Mouse (Mus musculus): ENCODE measurements around the gene Nrm. TPM values are rescaled to one million over a fixed set of nuclear protein-coding genes. Genes with fewer than 3 reads are reported as not detected.

Gene Nrm
- total and polyA plus RNA-seq, 2 experiments from 2014 or later, result 11.8 to 12.1 TPM

DNA sequence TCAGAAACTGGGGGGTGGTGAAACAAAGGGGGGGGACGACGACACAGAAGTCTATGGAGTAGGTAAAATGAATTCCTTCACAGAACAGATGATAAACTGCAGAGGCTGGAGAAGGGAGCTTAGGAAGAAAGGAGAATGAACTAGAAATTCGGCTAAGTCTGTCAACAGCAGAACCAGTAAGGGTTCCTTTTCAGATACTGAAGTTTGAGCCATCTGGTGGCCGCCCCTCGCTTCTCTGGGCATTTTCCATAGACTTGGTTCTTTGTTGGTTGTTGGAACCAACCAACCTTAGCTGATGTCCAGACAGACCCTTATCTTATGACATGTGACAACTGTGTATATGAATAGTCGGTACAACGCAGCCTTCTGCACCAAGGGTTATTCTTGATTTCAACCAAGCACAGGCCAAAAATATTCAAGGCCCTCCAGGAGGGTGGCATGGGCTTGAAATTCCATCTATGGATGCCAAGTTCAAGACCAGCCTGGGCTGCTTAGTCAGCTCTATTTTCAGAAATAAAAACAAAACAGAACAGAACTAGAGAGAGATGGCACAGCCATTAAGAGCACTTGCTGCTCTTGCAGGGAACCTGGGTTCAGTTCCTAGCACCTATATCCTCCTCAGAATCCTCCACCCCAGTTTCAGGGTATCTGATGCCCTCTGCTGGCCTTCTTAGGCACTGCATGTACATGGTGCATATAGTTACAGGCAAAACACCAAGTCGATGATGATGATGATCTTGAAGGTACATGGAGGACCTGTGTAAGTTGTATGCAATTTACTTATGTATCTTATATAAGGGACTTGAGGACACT is 10.0 kb downstream of the Nrm start:
- 90% methylated on average over 8 of the region's 8 CpGs for WGBS
- Histone ChIP-seq H3K4me2 (ENCODE audit: low read depth, low read length, poor library complexity, severe bottlenecking) (peak overlapping the region; percentile 91), H3K27ac (ENCODE audit: low read depth, low read length) (peak overlapping the region; percentile 57; the same call in 1 of the 2 replicates), H3K9me3 (ENCODE audit: low read length) (no peaks in the 10 kb centered on the region), H3K4me1 (ENCODE audit: insufficient read depth, low read length) (peaks cover 22% of the 10 kb centered on the region), H3K27me3 (ENCODE audit: insufficient read depth, low read length) (no peaks in the 10 kb centered on the region), H3K36me3 (ENCODE audit: insufficient read depth, low read length) (peaks cover 4% of the 10 kb centered on the region; the same call in 1 of the 2 replicates), H3K9ac (replicated peaks; ENCODE audit: low read length, poor library complexity, severe bottlenecking) (peak overlapping the region; percentile 69), H3K4me3 (ENCODE audit: low read depth, low read length) (peak overlapping the region; percentile 76; the same call in 1 of the 2 replicates)
- TF ChIP-seq CTCF (IDR thresholded peaks at IDR 0.05), result peak; percentile 72
- no peak for ATAC-seq (ENCODE audit: low FRiP score)
- no peak for DNase-seq (ENCODE audit: low spot score)

- 31% methylated on average over 21 of the region's 21 CpGs for WGBS
- H3K9me3 ChIP-seq (ENCODE audit: low read length), result no peaks in the 10 kb centered on the region
- no peaks in the 10 kb centered on the region for H3K27me3 ChIP-seq (ENCODE audit: insufficient read depth, low read length)
- H3K4me1 ChIP-seq (ENCODE audit: insufficient read depth, low read length), result peaks cover 17% of the 10 kb centered on the region; the same call in 1 of the 2 replicates
- DNase-seq (ENCODE audit: low spot score), result peak; percentile 83
- TF ChIP-seq CTCF (IDR thresholded peaks at IDR 0.05), result peak; percentile 90
- peaks cover 4% of the 10 kb centered on the region; the same call in 1 of the 2 replicates for H3K36me3 ChIP-seq (ENCODE audit: insufficient read depth, low read length)
- no peak overlapping the region for H3K27ac ChIP-seq (ENCODE audit: low read depth, low read length)
- H3K9ac ChIP-seq (replicated peaks; ENCODE audit: low read length, poor library complexity, severe bottlenecking), result no peak overlapping the region
- no peak for ATAC-seq (ENCODE audit: low FRiP score)
- no peak overlapping the region for H3K4me3 ChIP-seq (ENCODE audit: low read depth, low read length)
- no peak overlapping the region for H3K4me2 ChIP-seq (ENCODE audit: low read depth, low read length, poor library complexity, severe bottlenecking)
Observed at GRCm38 (mm10) chr17:35873774-35874519, 12.8 kb downstream of the Nrm start.

DNA sequence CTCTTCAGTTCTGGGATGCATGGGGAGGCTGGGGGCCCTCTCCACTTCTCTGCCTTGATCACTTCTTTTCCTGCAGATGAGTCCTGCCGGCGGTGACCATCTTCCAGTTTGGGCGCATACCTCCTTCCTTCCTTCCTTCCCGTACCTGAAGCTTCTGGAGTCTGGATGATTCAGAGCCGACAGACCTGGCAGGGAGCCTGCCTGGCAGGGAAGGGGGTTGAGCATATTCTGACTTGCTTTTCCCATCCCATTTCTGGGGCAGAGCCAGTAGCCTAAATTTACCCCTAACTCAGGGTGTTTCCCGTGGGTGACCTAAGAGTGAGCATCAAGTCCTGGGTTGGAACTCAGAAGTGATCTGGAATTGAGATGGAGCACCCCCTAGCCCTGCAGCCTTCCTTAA is 13.6 kb downstream of the Nrm start:
- ATAC-seq (ENCODE audit: low FRiP score), result no peak
- H3K4me2 ChIP-seq (ENCODE audit: low read depth, low read length, poor library complexity, severe bottlenecking), result no peak overlapping the region
- 89% methylated on average over 6 of the region's 6 CpGs for WGBS

GRCm38 (mm10) chr17:35879245-35880057 is 18.3 kb downstream of the Nrm start, which contains the start of gene Dhx16:
TSS of gene Dhx16 (plus strand) at chr17:35879819.
- Histone ChIP-seq H3K27ac (ENCODE audit: low read depth, low read length) (peak within 1 kb of the TSS; percentile 74), H3K9me3 (ENCODE audit: low read length) (no peaks in the 10 kb centered on the region), H3K9ac (replicated peaks; ENCODE audit: low read length, poor library complexity, severe bottlenecking) (peak within 1 kb of the TSS; percentile 89), H3K4me3 (ENCODE audit: low read depth, low read length) (peak within 1 kb of the TSS; percentile 93), H3K36me3 (ENCODE audit: insufficient read depth, low read length) (peaks cover 36% of the 10 kb centered on the region), H3K4me1 (ENCODE audit: insufficient read depth, low read length) (peaks cover 3% of the 10 kb centered on the region; the same call in 1 of the 2 replicates), H3K4me2 (ENCODE audit: low read depth, low read length, poor library complexity, severe bottlenecking) (peak within 1 kb of the TSS; percentile 64), H3K27me3 (ENCODE audit: insufficient read depth, low read length) (no peaks in the 10 kb centered on the region)
- DNase-seq (ENCODE audit: low spot score) (peak; percentile 97), ATAC-seq (ENCODE audit: low FRiP score) (peak; percentile 90)
- 6% methylated on average over 66 of the region's 66 CpGs for WGBS
- peak; percentile 91 for TF ChIP-seq CTCF (IDR thresholded peaks at IDR 0.05)

More for the DNA sequence above, 13.6 kb downstream of the Nrm start:
- H3K27ac ChIP-seq (ENCODE audit: low read depth, low read length), result no peak overlapping the region
- no peak for DNase-seq (ENCODE audit: low spot score)
- no peaks in the 10 kb centered on the region for H3K9me3 ChIP-seq (ENCODE audit: low read length)
- no peaks in the 10 kb centered on the region for H3K27me3 ChIP-seq (ENCODE audit: insufficient read depth, low read length)
- no peak overlapping the region for H3K4me3 ChIP-seq (ENCODE audit: low read depth, low read length)
- H3K4me1 ChIP-seq (ENCODE audit: insufficient read depth, low read length), result peaks cover 13% of the 10 kb centered on the region; the same call in 1 of the 2 replicates
- peaks cover 4% of the 10 kb centered on the region; the same call in 1 of the 2 replicates for H3K36me3 ChIP-seq (ENCODE audit: insufficient read depth, low read length)
- no peak overlapping the region for H3K9ac ChIP-seq (replicated peaks; ENCODE audit: low read length, poor library complexity, severe bottlenecking)
- no peak for TF ChIP-seq CTCF (IDR thresholded peaks at IDR 0.05)

DNA sequence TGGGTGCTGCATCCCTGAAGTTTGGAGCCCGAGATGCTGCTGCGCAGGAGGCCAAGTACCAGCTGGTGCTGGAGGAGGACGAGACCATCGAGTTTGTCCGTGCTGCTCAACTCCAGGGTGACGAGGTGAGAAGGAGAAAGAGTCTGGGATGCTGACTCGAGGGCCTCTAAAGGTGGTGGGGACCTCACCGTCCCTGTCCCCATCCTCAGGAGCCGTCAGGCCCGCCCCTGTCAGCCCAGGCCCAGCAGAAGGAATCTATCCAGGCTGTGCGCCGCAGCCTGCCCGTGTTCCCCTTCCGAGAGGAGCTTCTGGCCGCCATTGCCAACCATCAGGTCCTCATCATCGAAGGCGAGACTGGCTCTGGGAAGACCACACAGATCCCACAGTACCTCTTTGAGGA is 21.8 kb downstream of the Nrm start:
- DNase-seq (ENCODE audit: low spot score), result no peak
- Histone ChIP-seq H3K4me3 (ENCODE audit: low read depth, low read length) (no peak overlapping the region), H3K36me3 (ENCODE audit: insufficient read depth, low read length) (peaks cover 57% of the 10 kb centered on the region), H3K27me3 (ENCODE audit: insufficient read depth, low read length) (no peaks in the 10 kb centered on the region), H3K27ac (ENCODE audit: low read depth, low read length) (no peak overlapping the region), H3K4me2 (ENCODE audit: low read depth, low read length, poor library complexity, severe bottlenecking) (no peak overlapping the region), H3K9ac (replicated peaks; ENCODE audit: low read length, poor library complexity, severe bottlenecking) (no peak overlapping the region), H3K9me3 (ENCODE audit: low read length) (no peaks in the 10 kb centered on the region), H3K4me1 (ENCODE audit: insufficient read depth, low read length) (peaks cover 3% of the 10 kb centered on the region; the same call in 1 of the 2 replicates)
- 95% methylated on average over 17 of the region's 17 CpGs for WGBS
- no peak for ATAC-seq (ENCODE audit: low FRiP score)
- no peak for TF ChIP-seq CTCF (IDR thresholded peaks at IDR 0.05)

Measured in midbrain, postnatal 0 days (tissue).